Mouse (Mus musculus): Measurements from ENCODE around the gene Spns3. TPM values are rescaled to one million over a fixed set of nuclear protein-coding genes. Genes with fewer than 3 reads are reported as not detected.

Gene Spns3
- polyA plus RNA-seq, 1 experiment from 2014 or later = 0.08 TPM

- no peak for ATAC-seq (replicated peaks)
- no peak overlapping the region for H3K4me3 ChIP-seq
- no peak overlapping the region for H3K9ac ChIP-seq (replicated peaks)
- H3K9me3 ChIP-seq = no peaks in the 10 kb centered on the region
- 17% methylated on average over 5 of the region's 5 CpGs for WGBS
- no peaks in the 10 kb centered on the region for H3K36me3 ChIP-seq
- no peak overlapping the region for H3K4me2 ChIP-seq (replicated peaks)
- no peaks in the 10 kb centered on the region for H3K27me3 ChIP-seq
- H3K27ac ChIP-seq (replicated peaks) = no peak overlapping the region
- peaks cover 16% of the 10 kb centered on the region; the same call in 1 of the 2 replicates for H3K4me1 ChIP-seq
These were observed 46.8 kb downstream of the Spns3 start for GRCm38 (mm10) chr11:72503501-72503921.

GRCm38 (mm10) chr11:72502236-72502635, 48.1 kb downstream of the Spns3 start:
- Histone ChIP-seq H3K9ac (replicated peaks) (no peak overlapping the region), H3K4me2 (replicated peaks) (no peak overlapping the region), H3K4me3 (no peak overlapping the region), H3K36me3 (no peaks in the 10 kb centered on the region), H3K27ac (replicated peaks) (peak overlapping the region; percentile 50), H3K4me1 (peaks cover 16% of the 10 kb centered on the region; the same call in 1 of the 2 replicates), H3K27me3 (no peaks in the 10 kb centered on the region), H3K9me3 (no peaks in the 10 kb centered on the region)
- 0 out of 2 replicates have a peak, but pooled peaks have one; percentile 41 for ATAC-seq (replicated peaks)
- WGBS = 17% methylated on average over 8 of the region's 8 CpGs

DNA sequence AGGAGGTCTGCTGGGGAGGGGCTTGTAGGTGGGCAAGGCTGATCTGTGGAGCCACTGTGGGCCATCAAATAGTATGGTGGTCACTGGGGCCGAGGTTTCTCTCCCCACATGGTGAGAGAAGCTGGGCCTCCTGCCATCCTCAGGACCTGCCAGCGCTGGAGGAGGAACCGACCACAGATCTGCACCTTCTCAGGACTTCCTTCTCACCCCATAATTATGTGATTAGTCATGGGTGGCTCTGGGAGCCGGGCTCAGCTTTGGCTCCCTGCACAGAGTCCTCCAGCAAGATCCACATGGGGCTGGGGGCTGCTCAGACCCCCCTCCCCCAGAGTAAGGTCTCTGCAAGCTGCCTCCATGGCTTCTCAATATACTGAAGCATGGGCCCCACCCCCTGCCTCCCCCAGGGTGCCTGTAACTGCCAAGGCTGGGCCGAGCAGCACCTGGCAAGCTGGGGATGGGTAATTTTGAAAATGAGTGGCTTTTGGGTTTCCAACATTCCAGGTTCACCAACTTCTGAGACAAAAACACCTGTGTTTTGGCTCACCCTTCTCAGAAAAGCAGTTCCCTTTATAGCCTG, 48.8 kb downstream of the Spns3 start:
- Histone ChIP-seq H3K27me3 (no peaks in the 10 kb centered on the region), H3K4me1 (peaks cover 16% of the 10 kb centered on the region; the same call in 1 of the 2 replicates), H3K36me3 (no peaks in the 10 kb centered on the region), H3K4me2 (replicated peaks) (no peak overlapping the region), H3K27ac (replicated peaks) (peak overlapping the region; percentile 50; the same call in 1 of the 2 replicates), H3K9ac (replicated peaks) (no peak overlapping the region), H3K4me3 (no peak overlapping the region), H3K9me3 (no peaks in the 10 kb centered on the region)
- 43% methylated on average over 5 of the region's 5 CpGs for WGBS
- ATAC-seq (replicated peaks) = no peak

- Histone ChIP-seq H3K27me3 (no peaks in the 10 kb centered on the region), H3K9ac (replicated peaks) (no peak overlapping the region), H3K9me3 (no peaks in the 10 kb centered on the region), H3K4me2 (replicated peaks) (no peak overlapping the region), H3K4me3 (no peak overlapping the region), H3K36me3 (no peaks in the 10 kb centered on the region), H3K27ac (replicated peaks) (no peak overlapping the region), H3K4me1 (peaks cover 16% of the 10 kb centered on the region; the same call in 1 of the 2 replicates)
- no peak for ATAC-seq (replicated peaks)
- WGBS = 93% methylated on average over 4 of the region's 4 CpGs
These were observed 50.2 kb downstream of the Spns3 start for GRCm38 (mm10) chr11:72500139-72500538.

- 0 out of 2 replicates have a peak, but pooled peaks have one; percentile 19 for ATAC-seq (replicated peaks)
These were observed 52.9 kb downstream of the Spns3 start for GRCm38 (mm10) chr11:72497367-72497766.

DNA sequence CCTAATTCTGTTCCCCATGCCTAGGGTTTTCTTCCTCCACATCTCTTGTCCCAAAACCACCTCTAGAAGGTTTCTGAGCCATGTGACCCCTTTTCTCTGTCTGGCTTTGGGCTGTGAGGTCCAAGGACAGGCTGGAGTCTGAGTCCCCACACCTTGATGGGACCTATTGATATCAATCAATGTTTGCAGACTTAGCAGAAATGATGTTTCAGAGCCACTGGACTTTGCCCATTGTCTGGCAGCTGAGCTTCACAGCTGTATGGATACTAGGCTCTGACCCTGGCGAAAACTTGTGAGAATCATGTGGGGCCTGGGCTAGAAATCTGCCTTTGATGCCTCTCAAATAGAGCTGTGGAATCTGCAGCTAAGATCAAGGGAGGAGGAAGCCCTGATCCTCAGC, 53.5 kb downstream of the Spns3 start:
- no peaks in the 10 kb centered on the region for H3K9me3 ChIP-seq
- no peaks in the 10 kb centered on the region for H3K4me1 ChIP-seq
- WGBS = 69% methylated on average over 1 of the region's 1 CpGs
- no peak overlapping the region for H3K27ac ChIP-seq (replicated peaks)
- no peak for ATAC-seq (replicated peaks)
- no peak overlapping the region for H3K9ac ChIP-seq (replicated peaks)
- H3K36me3 ChIP-seq = no peaks in the 10 kb centered on the region
- no peak overlapping the region for H3K4me2 ChIP-seq (replicated peaks)
- H3K27me3 ChIP-seq = no peaks in the 10 kb centered on the region; the same call in 1 of the 2 replicates
- H3K4me3 ChIP-seq = no peak overlapping the region

More at GRCm38 (mm10) chr11:72497367-72497766, 52.9 kb downstream of the Spns3 start:
- WGBS = 18% methylated on average over 4 of the region's 4 CpGs
- no peak overlapping the region for H3K9ac ChIP-seq (replicated peaks)
- H3K27ac ChIP-seq (replicated peaks) = no peak overlapping the region
- no peaks in the 10 kb centered on the region for H3K36me3 ChIP-seq
- H3K4me1 ChIP-seq = peaks cover 6% of the 10 kb centered on the region; the same call in 1 of the 2 replicates
- H3K9me3 ChIP-seq = no peaks in the 10 kb centered on the region
- H3K4me2 ChIP-seq (replicated peaks) = no peak overlapping the region
- no peaks in the 10 kb centered on the region for H3K27me3 ChIP-seq
- no peak overlapping the region for H3K4me3 ChIP-seq

DNA sequence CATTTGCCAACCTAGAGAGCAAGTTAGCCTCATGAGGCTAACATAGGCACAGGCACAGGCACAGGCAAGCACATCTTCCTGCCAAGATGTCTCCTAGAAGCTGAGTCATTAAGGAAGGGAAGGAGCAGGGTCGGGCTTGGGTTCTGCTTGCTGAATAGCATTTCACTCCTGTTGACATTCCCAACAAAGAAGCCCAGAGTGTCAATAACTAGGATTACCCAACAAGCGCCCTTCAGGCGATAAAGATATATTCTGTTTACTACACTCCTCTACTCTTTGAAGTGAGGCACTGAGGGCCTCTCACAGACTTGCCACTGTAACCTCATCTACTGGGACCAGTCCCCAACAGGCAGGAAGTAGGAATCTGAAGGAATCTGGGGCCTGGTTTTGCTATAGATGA, 54.2 kb downstream of the Spns3 start:
- 53% methylated on average over 3 of the region's 3 CpGs for WGBS
- H3K4me1 ChIP-seq = no peaks in the 10 kb centered on the region
- H3K9me3 ChIP-seq = no peaks in the 10 kb centered on the region
- H3K4me3 ChIP-seq = no peak overlapping the region
- no peaks in the 10 kb centered on the region for H3K36me3 ChIP-seq
- H3K27me3 ChIP-seq = no peaks in the 10 kb centered on the region; the same call in 1 of the 2 replicates
- no peak overlapping the region for H3K27ac ChIP-seq (replicated peaks)
- ATAC-seq (replicated peaks) = no peak
- H3K9ac ChIP-seq (replicated peaks) = no peak overlapping the region
- H3K4me2 ChIP-seq (replicated peaks) = no peak overlapping the region

GRCm38 (mm10) chr11:72494046-72494988, 56.0 kb downstream of the Spns3 start:
- WGBS = 54% methylated on average over 8 of the region's 8 CpGs
- Histone ChIP-seq H3K4me1 (no peaks in the 10 kb centered on the region), H3K4me3 (no peak overlapping the region), H3K27me3 (no peaks in the 10 kb centered on the region; the same call in 1 of the 2 replicates), H3K4me2 (replicated peaks) (no peak overlapping the region), H3K9ac (replicated peaks) (no peak overlapping the region), H3K9me3 (no peaks in the 10 kb centered on the region), H3K36me3 (no peaks in the 10 kb centered on the region), H3K27ac (replicated peaks) (no peak overlapping the region)
- no peak for ATAC-seq (replicated peaks)

DNA sequence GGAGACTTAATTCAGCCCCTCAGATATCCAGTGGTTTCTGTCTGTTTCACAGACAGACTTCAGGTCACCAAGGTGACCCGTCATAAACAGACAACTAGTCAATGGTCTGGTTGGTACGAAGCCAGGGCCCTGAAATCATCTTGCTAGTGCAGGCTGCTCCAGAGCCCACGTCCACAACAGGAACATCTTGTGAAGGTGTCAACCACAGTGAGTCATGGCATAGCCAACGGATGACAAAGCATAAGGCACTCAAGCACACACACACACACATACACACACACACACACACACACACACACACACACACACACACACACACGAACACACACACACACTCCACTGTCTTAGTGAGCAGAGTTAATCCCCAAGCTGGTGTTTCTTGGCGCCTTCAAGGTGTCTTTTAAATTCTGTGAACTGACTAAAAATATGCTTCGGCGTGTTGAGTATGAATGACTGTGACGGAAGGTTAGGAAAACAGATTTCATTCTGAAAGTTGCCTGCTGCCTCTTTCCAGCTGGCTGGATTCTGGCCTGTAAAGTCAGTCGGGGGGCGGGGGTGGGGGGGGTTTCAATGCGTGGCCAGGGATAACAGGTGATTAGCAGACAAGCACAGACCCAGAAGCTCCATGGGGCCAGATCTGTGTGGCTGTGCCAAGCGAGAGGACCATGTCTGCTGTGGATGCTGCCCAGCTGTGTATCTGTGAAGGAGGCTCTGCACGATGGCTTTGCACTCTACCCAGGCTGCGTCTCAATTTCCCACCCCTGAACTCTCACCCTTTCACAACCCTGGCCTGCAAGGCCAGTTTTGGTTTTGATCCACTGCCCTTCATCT, 59.0 kb downstream of the Spns3 start:
- Histone ChIP-seq H3K4me1 (peaks cover 19% of the 10 kb centered on the region), H3K9me3 (no peaks in the 10 kb centered on the region), H3K4me2 (replicated peaks) (no peak overlapping the region), H3K27ac (replicated peaks) (no peak overlapping the region), H3K4me3 (no peak overlapping the region), H3K9ac (replicated peaks) (no peak overlapping the region), H3K36me3 (no peaks in the 10 kb centered on the region), H3K27me3 (no peaks in the 10 kb centered on the region; the same call in 1 of the 2 replicates)
- 57% methylated on average over 15 of the region's 15 CpGs for WGBS
- ATAC-seq (replicated peaks) = no peak

DNA sequence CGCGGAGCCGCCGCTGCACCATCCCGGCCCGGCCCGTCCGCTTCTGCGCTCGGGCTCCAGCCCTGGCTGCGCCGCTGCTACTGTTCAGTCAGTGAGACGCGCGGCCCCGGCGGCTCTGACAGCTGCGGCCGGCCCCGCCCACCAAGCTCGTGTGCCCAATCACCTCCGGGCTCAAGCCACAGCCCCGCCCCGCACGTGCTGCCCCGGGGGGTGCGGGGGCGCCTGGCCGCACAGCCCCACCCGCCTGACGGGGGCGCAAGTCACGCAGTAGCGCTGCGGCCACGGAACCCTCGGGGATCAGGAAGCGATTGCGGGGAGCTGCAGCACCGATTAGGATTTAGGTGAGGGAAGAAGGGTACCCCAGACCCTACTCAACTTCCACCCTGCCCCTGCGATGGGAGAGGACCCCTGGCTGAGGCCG, 60.4 kb downstream of the Spns3 start, which contains the start of gene Spns2:
TSS of gene Spns2 (minus strand) at position 24 of the 421 bp plus-strand sequence.
- Histone ChIP-seq H3K4me2 (replicated peaks) (peak within 1 kb of the TSS; percentile 75), H3K27ac (replicated peaks) (peak within 1 kb of the TSS; percentile 87), H3K4me3 (peak within 1 kb of the TSS; percentile 66), H3K4me1 (peaks cover 34% of the 10 kb centered on the region), H3K9me3 (no peaks in the 10 kb centered on the region), H3K27me3 (no peaks in the 10 kb centered on the region; the same call in 1 of the 2 replicates), H3K36me3 (no peaks in the 10 kb centered on the region), H3K9ac (replicated peaks) (peak within 1 kb of the TSS; percentile 71)
- under 1% methylated on average over 42 of the region's 42 CpGs for WGBS
- ATAC-seq (replicated peaks) = peak; percentile 90

DNA sequence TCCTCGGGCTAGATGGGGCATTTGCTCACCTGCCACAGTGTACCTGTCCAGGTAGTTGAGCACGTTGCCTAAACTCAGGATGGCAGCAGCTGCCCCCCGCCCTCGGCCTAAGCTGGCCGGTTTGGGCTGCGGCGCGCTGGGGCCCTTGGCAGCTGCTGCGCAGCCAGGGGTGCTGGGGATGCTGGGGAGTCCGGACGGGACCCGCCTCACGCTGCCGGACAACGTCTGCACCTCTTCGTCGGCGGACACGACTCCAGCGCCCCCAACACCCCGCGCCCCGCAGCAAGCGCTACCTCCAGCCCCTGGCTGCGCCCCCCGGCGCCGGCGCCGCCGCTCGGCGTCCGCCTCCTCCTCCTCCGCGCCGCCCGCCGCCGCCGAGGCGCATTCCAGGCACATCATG, 60.9 kb downstream of the Spns3 start:
- Histone ChIP-seq H3K36me3 (no peaks in the 10 kb centered on the region), H3K4me2 (replicated peaks) (peak overlapping the region; percentile 75), H3K27me3 (no peaks in the 10 kb centered on the region; the same call in 1 of the 2 replicates), H3K4me3 (peak overlapping the region; percentile 66), H3K9ac (replicated peaks) (peak overlapping the region; percentile 71), H3K9me3 (no peaks in the 10 kb centered on the region), H3K4me1 (peaks cover 39% of the 10 kb centered on the region), H3K27ac (replicated peaks) (peak overlapping the region; percentile 87)
- ATAC-seq (replicated peaks) = peak; percentile 14
- WGBS = under 1% methylated on average over 41 of the region's 42 CpGs

All from forebrain, embryonic 15.5 days (tissue).